Mouse (Mus musculus) embryo, embryonic 11 days (tissue): ENCODE measurements around the gene Ralgps1.
A peak's percentile ranks its signal among the peaks of the same experiment; 100 is the strongest.

Experiments used
- DNase-seq: peaks from one replicate; pipeline ENCODE4 v3.0.0-alpha.2; 2015

The Ralgps1 gene

GRCm38 (mm10) chr2:33370777-33371647 lies at the start of gene Ralgps1:
TSS of gene Ralgps1 (minus strand) at chr2:33371486.
- peak; percentile 97 for DNase-seq

GRCm38 (mm10) chr2:33417454-33417853 lies 46.2 kb upstream of the Ralgps1 start:
- DNase-seq: no peak

GRCm38 (mm10) chr2:33414019-33414418 lies 42.7 kb upstream of the Ralgps1 start:
- no peak for DNase-seq

- DNase-seq: no peak
These were observed 40.8 kb upstream of the Ralgps1 start for GRCm38 (mm10) chr2:33412111-33412510.

- no peak for DNase-seq
These were observed 32.3 kb upstream of the Ralgps1 start for GRCm38 (mm10) chr2:33403511-33404003.

- DNase-seq: no peak
These were observed 31.4 kb upstream of the Ralgps1 start for GRCm38 (mm10) chr2:33402638-33403037.

- DNase-seq: peak; percentile 73
These were observed 30.9 kb upstream of the Ralgps1 start for GRCm38 (mm10) chr2:33402236-33402635.

GRCm38 (mm10) chr2:33401217-33401616 lies 29.9 kb upstream of the Ralgps1 start:
- peak; percentile 14 for DNase-seq

- DNase-seq: no peak
These were observed 29.3 kb upstream of the Ralgps1 start for GRCm38 (mm10) chr2:33400541-33400940.

- no peak for DNase-seq
These were observed 27.8 kb upstream of the Ralgps1 start for GRCm38 (mm10) chr2:33399091-33399490.

GRCm38 (mm10) chr2:33397036-33397435 lies 25.8 kb upstream of the Ralgps1 start:
- DNase-seq: no peak

- no peak for DNase-seq
These were observed 23.8 kb upstream of the Ralgps1 start for GRCm38 (mm10) chr2:33395053-33395452.

- no peak for DNase-seq
These were observed 22.8 kb upstream of the Ralgps1 start for GRCm38 (mm10) chr2:33393951-33394635.

GRCm38 (mm10) chr2:33393021-33393420 lies 21.7 kb upstream of the Ralgps1 start:
- no peak for DNase-seq

GRCm38 (mm10) chr2:33371648-33372408 lies 542 bp upstream of the Ralgps1 start:
- DNase-seq: no peak

GRCm38 (mm10) chr2:33370276-33370776 lies 960 bp downstream of the Ralgps1 start:
- no peak for DNase-seq

- no peak for DNase-seq
These were observed 1.8 kb downstream of the Ralgps1 start for GRCm38 (mm10) chr2:33369453-33369852.

- DNase-seq: no peak
These were observed 2.8 kb downstream of the Ralgps1 start for GRCm38 (mm10) chr2:33368486-33368885.

GRCm38 (mm10) chr2:33365703-33366471 lies 5.4 kb downstream of the Ralgps1 start:
- DNase-seq: no peak

GRCm38 (mm10) chr2:33364656-33365055 lies 6.6 kb downstream of the Ralgps1 start:
- DNase-seq: no peak

- no peak for DNase-seq
These were observed 7.4 kb downstream of the Ralgps1 start for GRCm38 (mm10) chr2:33363890-33364289.

- DNase-seq: no peak
These were observed 10.1 kb downstream of the Ralgps1 start for GRCm38 (mm10) chr2:33361139-33361716.
